Mouse (Mus musculus): ENCODE measurements around the gene Itpr1.

DNA sequence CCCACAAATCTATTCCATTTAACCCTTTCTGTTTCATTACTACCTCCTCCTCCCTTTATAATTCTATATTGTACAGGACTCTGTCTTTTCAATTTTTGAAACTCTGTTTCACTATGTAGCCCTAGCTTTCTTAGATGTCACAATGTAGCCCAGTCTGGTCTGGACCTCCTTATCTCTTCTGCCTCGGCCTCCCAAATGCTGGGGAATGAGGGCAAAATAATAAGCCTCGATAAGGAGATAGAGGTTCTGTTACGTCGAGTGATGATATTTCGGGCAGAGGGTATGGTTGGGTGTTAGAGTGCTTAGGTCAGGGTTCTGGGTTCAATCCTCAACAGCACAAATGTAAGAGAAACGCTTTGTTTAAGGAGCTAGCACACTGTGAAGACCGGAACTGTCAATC lies 16.2 kb upstream of the Itpr1 start:
- TF ChIP-seq CTCF (IDR thresholded peaks at IDR 0.05; ENCODE audit: insufficient read depth, low read depth, low read length): no peak
- TF ChIP-seq POLR2A (IDR thresholded peaks at IDR 0.05; ENCODE audit: insufficient read depth, low read depth, low read length): no peak

All from olfactory bulb, adult 2 months (tissue).